Mouse (Mus musculus): ENCODE results near the gene Nup62.
A peak's percentile ranks its signal among the peaks of the same experiment; 100 is the strongest.

The Nup62 gene

DNA sequence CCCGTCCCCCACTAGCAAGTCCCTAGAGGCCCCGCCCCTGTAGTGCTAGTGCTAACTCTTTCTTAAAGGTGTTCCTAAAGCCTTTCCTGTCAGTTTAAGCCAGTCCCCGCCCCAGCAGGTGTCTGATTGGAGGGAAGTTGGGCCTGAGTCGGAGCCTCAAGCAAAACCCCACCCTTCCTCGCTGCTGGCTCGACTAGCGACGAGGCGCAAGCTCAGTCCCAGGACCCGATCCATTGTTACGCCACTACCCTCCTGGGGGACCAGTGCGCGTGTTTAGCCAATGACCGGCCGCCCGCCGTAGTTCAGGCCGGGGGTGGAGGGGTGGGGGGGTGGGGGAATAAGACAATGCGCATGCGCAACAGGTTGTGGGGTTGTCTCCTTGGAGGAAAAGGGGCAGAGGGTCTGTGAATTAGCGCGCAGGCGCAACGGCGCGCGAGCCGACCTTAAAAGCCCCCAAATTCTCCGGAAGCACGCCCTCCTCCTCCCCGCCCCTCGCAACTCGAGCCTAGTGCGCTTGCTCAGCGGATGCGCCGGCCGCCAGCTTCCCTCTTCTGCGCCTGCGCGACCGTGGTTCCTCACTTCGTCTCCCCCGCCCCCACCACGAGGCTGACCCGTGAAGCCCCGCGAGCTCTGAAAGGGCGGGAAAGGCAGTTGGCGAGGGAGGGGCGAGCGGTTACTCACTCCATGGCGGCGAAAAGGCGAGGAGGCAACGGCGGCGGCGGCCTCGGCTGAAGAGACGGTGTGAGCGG is at the start of gene Nup62, which contains the start of gene Il4i1:
TSS of gene Nup62 (plus strand) at position 368 of the 749 bp plus-strand sequence.
TSS of gene Il4i1 (plus strand) at position 667 of the 749 bp plus-strand sequence.
- DNase-seq (ENCODE audit: low spot score in 2 of 2), result peak; percentile 99 to 100

DNA sequence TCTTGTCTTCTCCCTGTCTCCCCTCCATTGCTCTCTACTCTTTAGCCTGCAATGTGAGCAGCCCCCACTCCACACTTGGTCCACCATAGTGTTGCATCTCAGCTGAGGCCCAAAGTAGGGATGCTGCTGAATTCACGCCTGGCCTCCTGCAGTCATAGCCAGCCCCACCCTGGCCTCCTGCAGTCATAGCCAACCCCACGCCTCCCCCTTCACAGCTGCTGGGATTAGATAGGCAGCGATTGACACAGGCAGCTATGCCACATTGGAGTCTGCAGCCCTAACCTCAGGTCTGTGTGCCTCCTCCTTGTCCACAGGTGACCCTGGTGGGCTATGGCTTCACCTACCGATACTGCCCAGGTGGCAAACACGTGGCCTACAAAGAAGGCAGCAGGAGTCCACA is 47.8 kb upstream of the Nup62 start:
- DNase-seq (ENCODE audit: low spot score in 2 of 2), result no peak

DNA sequence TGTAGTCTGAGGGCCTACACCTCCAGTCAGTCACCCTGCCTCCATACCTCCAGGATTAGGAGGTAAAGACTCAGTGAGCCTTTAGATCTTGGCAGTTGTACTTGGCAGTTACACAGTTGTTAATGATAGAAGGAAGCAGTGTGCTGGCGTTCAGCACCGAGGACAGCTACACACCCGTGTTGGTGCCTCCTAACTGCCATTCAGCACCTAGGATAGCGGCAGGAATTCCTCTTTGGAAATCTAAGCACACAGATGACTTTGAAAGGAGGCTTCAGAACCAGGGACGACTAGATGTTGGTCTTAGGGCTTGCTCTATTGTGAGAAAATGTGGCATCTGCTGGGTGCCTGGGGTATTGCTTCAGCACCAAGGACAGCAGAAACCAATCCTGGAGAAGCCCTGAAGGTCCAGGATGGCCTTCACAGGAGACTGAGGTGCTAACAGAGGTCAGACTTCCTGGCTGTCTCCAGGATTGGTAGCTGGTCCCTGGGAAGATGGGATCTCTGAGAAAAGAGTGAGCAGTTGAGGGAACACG is 45.8 kb upstream of the Nup62 start:
- peak in 1 of 2 experiments; percentile 42 for DNase-seq (ENCODE audit: low spot score in 2 of 2)

DNA sequence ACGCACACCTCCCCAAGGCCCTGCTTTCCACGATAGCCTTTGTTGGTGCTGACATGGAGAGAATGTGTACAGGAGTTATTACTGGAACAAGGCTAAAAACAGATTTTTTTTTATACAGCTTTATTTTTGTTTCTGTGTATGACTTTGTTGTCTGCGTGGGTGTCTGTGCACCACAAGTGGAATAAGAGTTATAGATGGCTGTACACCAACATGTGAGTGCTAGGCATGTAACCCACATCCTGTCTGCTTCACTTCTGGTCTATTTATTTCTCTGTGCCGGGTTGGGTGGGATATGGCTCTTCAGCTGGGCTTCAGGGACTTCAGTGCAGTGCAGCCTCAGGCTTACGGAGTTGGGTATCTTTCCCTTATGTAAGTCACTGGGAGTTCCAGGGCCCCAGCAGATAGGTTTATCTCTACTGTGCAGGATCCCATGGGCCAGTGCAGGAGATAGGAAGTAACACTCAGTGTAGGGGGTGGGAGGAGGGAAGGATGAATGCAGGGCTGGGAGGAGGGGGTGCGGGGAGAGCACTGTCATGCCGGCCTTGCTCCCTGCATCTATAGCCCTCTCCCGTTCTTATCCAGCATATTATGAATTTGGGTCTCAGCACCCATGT is 43.2 kb upstream of the Nup62 start:
- no peak for DNase-seq (ENCODE audit: low spot score in 2 of 2)

DNA sequence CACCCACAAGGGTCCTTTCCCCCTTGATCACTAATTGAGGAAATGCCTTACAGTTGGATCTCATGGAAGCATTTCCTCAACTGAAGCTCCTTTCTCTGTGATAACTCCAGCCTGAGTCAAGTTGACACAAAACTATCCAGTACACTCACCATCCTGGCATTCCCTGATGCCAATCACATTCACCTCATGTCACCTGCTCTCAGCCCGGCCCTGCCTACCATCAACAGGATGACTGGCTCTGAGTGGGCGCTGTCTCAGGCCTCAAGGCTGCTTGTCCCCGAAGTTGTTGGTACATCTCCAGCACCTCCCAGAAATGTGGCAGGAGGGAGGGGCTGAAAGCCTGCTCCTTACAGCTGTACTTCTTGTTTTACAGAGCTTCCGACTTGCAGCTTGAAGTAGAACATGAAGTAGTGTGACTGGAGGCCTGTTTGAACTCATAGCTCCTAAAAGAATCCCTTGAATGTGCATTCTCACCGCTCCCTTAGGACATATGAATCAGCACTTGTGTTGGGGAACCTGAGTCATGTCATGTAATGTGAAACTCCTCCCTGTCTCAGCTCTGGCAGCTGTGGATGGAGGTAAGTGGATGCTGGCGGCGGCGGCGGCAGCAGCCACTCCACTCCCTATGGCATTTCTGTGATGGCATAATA is 38.9 kb upstream of the Nup62 start:
- no peak for DNase-seq (ENCODE audit: low spot score in 2 of 2)

DNA sequence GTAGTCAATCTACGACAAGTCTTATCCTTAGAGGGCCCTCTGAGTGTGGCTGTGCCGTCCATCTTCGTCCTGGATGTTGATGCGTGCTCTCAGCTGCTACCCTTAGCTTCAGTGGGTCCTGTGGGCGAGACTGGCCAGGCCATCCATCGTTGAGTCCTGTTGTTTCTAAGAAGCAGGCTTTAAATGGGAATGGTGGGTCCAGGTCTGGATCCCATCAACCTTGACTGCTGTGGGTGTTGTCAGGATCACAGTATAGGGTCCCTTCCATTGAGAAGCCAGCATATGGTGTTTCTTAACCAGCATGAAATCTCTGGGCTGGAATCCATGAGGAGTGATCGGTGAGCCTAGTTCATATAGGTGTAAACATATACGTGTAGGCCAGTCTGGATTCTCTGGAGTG is 35.8 kb upstream of the Nup62 start:
- DNase-seq (ENCODE audit: low spot score in 2 of 2), result no peak

DNA sequence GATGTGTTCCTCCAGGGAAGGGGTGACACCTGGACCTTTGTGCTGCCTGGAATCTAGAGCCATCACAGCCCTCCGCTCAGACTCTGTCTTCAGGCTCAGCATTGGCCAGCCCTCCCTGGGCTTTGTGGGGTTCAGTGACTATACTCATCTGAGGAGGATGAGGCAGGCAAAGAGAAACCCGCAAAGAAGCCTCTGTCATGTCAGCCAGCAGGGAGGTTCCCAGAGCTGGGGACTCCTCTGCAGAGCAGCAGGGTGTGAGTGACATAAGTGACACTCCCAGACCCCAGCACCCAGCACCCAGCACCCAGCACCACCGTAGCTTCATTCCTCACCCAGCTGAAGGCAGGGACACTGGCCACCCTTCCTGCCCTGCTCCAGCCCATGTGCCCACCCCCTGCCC is 26.4 kb upstream of the Nup62 start:
- DNase-seq (ENCODE audit: low spot score in 2 of 2), result peak in 1 of 2 experiments; percentile 6

DNA sequence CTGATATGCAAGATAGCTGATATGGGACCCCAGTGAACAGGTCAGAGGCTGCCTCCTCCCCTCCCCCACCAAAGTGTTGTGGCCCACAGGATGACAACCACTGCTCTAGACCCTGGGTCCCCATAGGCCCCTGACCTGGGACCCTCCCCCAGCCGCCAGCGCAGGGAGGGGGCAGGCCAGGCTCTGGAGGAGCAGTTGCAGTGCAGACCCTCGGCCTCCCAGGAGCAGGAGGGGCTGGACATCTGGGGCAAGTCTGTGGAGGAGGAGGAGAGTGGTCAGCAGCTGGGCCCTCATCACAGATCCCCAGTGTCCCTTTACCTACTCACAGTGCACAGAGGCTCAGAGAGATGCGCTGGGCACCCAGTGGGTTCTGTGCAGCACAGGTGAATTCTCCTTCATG is 25.8 kb upstream of the Nup62 start:
- peak in 1 of 2 experiments; percentile 12 for DNase-seq (ENCODE audit: low spot score in 2 of 2)

DNA sequence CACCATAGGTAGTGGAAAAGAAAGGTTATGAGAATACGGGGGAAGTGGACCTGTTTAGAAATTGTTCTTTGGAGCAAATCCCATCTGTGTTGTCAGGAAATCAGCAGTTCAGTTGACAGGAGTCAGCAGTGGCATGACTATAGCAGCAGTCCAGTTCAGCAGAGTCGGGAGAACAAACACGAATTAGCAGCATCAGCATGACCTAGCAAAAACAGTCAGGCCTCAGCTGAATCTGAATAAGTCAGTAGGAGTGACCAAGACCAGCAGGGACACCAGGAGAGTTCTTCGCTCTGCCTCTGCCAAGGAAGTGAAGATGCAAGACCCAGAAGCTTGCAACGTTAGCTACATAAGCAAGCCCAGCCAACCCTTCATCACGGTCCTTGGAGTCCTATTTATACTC is 23.1 kb upstream of the Nup62 start:
- no peak for DNase-seq (ENCODE audit: low spot score in 2 of 2)

DNA sequence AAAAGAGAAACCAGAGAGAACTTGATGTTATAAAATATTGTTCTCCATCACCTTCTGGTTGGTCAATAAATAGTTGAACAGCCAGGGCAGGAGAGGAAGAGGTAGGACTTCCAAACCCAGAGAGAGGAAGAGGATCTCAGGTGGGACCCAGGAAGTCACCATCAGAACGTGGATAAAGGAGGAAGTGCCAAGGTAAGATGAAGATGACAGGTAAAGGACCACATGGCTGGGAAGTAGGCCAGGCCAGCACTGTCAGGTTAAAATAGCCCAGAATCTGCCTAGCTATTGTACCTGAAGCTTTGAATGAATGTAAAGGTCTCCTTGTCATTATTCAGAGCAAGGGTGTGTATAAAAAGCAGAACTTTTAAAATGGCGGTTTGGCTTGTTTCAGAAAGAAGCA is 7.0 kb upstream of the Nup62 start:
- DNase-seq (ENCODE audit: low spot score in 2 of 2), result peak in 1 of 2 experiments; percentile 11

DNA sequence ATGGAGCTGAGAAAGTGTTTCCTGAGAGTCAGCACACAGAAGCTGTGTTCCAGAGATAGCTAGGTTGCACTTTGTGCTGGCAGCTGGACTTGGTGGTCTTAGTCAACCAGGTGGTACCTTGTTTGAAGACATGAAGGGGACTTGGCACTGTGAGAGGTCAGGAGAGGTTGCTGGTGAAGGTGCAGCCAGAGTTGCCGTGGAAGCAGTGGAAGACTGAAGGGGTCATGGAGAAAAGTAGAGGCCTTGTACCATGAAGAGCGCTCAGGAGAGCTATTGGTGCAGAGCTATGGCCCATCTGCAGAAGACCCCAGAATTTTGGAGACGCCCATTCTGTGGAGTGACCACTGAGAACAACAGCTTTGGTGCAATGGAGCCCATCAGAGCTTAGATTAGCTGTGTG is 6.4 kb upstream of the Nup62 start:
- DNase-seq (ENCODE audit: low spot score in 2 of 2), result peak in 1 of 2 experiments; percentile 8

DNA sequence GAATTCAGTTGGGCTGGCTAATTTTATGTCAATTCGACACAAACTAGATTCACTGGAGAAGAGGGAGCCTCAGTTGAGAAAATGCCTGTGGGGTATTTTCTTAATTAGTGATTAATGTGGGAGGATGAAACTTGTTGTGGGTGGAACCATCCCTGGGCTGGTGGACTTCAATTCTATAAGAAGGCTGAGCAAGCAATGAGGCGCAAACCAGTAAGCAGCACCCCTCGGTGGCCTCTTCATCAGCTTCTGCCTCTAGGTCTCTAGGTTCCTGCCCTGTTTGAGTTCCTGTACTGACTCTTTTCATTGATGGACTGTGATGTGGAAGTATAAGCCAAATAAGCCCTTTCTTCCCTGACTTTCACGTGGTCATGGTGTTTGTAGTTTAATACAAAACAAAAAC is 5.5 kb upstream of the Nup62 start:
- peak; percentile 7 to 13 for DNase-seq (ENCODE audit: low spot score in 2 of 2)

DNA sequence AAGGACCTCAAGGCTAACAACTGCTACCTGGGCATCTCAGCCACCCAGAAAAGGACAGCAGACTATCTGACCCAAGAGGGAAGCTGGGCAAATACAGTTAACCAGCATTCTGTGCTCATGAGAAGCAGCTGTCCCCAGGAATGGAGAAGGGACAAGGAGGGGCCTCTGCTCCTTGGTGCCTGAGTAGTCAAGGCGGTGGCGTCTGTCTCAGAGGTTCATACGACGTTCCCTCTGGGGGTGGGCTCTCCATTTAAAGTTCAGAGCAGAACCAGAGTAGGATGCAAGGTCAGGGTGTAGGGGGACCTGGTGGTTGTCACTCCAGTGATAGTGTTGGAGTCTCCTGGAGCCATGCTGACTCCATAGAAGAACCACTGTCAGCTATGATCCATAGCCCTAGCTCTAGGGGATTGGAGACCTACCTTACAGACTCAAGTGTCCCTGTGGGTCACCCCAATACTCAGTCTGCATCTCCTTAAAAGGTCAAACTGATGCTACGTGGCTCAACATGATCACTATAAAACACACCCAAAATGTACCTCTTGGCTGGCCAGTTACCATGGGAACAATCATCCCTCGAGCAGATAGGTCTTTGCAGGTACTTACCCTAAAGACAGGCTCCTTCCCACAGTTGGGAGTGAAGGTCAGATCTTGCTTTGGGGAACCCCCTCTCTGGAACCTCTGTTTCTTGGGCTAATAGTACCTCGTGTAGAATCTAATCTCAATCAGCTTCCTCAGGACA is 4.9 kb upstream of the Nup62 start:
- peak in 1 of 2 experiments; percentile 17 for DNase-seq (ENCODE audit: low spot score in 2 of 2)

DNA sequence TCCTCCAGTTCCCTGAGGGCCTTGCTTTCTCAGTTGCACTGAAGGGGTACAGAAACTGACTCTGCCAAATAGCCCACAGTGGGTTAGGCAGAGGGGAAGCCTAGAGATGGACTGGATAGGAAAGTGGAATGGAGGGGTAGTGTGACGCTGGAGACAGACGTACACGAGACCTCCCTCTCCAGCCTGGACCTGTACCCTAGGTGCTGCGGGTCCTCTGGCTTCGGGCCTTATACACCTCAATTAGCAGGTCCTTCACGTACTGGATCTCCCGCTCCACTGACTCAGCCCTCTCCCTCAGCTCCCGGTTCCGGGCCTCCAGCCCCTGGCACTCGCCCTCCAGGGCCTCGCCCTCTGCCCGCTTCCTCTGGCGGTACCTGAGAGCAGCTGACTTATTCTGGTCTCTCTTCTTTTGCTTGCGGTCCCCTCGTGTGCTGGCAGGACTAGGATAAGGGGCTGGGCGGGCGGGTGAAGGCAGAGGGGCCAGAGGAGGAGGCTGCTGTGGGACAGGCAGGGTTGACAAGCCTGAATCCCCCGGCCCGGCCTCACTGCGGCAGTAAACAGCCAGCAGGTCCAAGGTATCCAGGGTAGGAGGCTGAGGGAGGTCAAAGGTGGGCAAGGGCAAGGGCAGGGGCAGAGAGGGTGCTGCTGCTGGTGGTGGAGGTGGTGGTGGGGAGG is 3.1 kb upstream of the Nup62 start:
- DNase-seq (ENCODE audit: low spot score in 2 of 2), result peak in 1 of 2 experiments; percentile 25

DNA sequence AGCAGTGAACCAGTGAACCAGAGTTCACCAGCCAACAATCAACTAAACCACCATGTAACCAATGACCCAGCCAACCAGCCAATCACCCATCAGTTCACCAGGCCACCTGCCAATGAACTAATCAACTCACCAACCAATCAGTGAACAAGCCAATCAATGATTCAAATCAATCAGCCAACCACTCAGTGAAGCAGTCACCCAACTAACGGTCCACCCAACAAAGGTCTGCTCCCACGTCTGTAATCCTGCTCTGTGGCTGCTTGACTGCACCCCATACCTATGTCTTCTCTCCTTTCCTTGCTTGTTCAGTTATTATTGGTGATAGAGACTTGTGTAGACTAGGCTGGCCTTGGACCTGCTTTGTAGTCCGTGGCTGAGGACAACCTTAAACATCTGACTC is 1.9 kb upstream of the Nup62 start:
- DNase-seq (ENCODE audit: low spot score in 2 of 2), result peak in 1 of 2 experiments; percentile 26

DNA sequence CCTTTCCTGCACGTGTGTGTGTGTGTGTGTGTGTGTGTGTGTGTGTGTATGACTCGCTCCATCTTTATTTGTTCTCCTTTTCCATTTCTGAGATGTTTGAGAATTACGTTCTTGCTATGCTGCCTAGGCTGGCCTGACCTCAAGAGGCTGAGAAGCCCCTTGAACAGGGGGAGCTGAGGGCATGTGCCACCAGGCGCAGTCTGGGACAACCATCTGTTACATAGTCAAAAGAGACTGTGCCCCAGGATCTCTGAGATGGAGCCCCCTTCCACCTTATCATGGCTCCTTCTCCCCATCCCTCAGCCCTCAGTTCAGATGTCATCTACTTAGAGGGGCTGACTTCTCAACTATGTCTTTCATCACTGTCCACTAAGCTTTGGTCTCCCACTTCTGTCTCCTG is 1.5 kb upstream of the Nup62 start:
- peak in 1 of 2 experiments; percentile 22 for DNase-seq (ENCODE audit: low spot score in 2 of 2)

DNA sequence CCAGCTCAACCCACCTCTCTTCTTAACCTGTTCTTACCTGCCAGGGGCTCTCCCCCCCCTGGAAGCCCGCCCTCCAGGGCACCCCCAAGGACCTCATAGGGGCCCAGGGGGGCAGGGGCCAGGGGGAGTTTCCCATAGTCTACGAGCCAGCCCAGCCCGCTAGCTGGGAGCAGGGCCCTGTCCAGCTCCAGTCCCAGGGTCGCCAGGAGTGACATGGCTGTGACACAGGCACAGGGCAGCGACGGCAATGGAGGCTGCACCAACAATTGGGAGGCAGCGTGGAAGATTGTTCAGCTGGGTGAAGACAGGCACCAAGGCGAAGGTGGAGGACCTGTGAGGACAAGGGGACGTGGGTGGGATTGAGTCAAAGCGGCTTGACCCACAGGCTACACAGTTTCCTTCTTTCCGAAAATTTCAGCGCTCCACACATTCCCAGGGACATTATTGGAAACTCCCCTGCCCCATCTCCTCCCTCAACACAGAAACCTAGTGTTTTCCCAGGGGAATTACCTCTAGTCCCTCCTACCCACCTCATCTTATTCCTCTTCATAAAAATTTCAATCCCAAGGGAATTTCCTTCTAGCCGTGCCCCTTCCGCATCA is 835 bp upstream of the Nup62 start:
- DNase-seq (ENCODE audit: low spot score in 2 of 2), result peak; percentile 44 to 51

DNA sequence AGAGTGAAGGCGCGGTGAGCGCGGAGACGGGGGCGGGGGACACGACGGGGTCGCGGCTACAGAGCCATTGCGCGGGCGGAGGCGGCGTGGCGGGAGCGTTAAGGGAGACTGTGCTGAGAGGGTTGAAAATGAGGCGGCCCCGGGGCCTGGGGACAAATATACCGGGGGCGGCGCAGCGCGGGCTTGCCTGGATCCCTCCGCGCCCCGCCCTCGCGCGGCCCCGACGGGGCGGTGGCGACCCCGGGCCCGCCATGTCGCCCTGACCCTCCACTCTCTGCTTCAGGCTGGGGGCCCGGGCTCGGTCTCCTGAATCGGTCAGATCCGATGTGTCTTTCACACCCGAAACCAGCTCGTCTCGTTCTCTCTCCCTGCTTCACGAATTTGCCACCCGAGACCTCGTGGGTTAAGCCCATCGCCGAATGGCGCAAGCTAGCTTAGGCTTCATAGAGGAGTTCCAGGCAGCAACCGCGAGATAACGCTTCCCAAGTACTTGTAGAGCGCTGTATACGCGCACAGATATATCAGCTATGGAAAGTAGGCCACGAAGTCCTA is 658 bp downstream of the Nup62 start, which contains the start of gene Atf5:
TSS of gene Atf5 (minus strand) at position 189 of the 552 bp plus-strand sequence.
- DNase-seq (ENCODE audit: low spot score in 2 of 2), result no peak

DNA sequence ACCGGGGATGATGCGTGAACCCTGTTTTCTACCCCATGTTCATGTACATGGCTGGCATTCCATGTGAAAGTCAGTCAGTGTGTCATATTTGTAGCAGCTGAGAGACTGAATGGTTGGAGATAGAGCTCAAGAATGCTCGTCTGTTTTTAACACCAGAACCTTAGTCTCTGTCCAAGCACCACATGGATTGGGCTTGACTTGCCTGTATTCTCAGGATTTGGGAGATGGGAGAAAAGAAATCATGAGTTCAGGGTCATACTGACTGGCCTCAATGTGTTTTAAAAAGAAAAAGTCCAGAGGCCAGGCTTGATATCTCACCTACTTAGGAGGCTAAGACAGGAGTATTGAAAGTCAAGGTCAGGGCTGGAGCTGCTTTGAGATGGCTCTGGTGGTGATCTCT is 1.6 kb downstream of the Nup62 start:
- no peak for DNase-seq (ENCODE audit: low spot score in 2 of 2)

DNA sequence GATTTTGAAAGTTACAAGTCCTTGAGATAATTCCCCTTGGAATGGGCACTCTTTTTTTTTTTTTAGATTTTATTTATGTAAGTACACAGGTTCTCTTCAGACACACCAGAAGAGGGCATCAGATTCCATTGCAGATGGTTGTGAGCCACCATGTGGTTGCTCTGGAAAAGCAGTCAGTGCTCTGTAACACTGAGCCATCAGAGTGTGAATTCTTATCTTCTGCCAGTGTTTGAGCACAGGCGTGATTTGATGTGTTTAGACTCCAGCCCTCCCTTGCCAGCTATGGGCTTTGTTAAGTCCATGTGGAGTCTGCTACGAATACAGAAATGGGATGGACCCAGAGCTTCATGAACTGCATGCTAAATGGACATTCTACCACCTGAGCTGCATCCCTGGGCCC is 2.3 kb downstream of the Nup62 start:
- DNase-seq (ENCODE audit: low spot score in 2 of 2), result peak in 1 of 2 experiments; percentile 42
